In the genomic region with DNA sequence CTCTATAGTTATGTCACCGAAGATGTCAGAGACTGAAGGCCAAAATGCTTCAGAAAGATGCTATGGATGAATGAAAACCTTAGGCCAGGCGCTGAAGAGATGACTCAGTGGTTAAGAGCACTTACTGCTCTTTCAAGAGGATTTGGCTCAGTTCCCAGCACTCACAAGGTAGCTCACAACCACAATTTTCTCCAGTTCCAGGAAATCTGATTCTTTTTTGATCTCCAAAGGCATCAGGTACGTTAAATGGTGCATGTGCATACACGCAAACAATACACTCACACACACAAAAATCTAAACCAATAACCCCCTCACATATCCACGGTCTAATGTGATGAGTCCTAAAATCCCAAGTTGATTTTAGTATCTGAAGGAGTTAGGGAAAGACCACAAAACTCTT, we compare ENCODE assay signal across 8 mouse cellular contexts. TPM values are rescaled to one million over a fixed set of nuclear protein-coding genes. Genes with fewer than 3 reads are reported as not detected.
DNase-seq lines count a peak whose midpoint lies in the region; ATAC-seq and TF ChIP-seq lines count a peak whose summit lies in the region.

No protein-coding gene starts in this region.

- no peak for DNase-seq in layer of hippocampus, adult 2 months (ENCODE audit: low spot score in 2 of 2)
- DNase-seq in layer of hippocampus, adult 9-10 months (ENCODE audit: low spot score), result no peak
- peak; percentile 8 for DNase-seq in T-cell, adult 2 months (ENCODE audit: low spot score)
- DNase-seq in liver, embryonic 11.5 days (ENCODE audit: low spot score), result no peak
- peak; percentile 6 for DNase-seq in skeletal muscle tissue, adult 2 months (ENCODE audit: low read depth, low spot score)
- no peak for DNase-seq in spleen, adult 18-20 months
- DNase-seq in ovary, postnatal 36 days (ENCODE audit: low spot score), result no peak

- no peaks in the 10 kb centered on the region for H3K36me3 ChIP-seq in forebrain, embryonic 16.5 days (ENCODE audit: control insufficient read depth, insufficient read depth)
- H3K36me3 ChIP-seq in liver, embryonic 11.5 days (ENCODE audit: control insufficient read depth, insufficient read depth, low read length), result no peaks in the 10 kb centered on the region

- no peaks in the 10 kb centered on the region for H3K27me3 ChIP-seq in forebrain, embryonic 16.5 days (replicated peaks; ENCODE audit: control insufficient read depth, insufficient read depth, low read length)
- no peaks in the 10 kb centered on the region for H3K27me3 ChIP-seq in liver, embryonic 11.5 days (replicated peaks; ENCODE audit: control insufficient read depth, insufficient read depth, low read length)

- H3K9ac ChIP-seq in forebrain, embryonic 16.5 days (replicated peaks; ENCODE audit: low read depth, low read length), result no peak overlapping the region
- 0 out of 2 replicates have a peak overlapping the region, but pooled peaks have one; percentile 14 for H3K9ac ChIP-seq in liver, embryonic 11.5 days (ENCODE audit: low read depth, low read length)

- H3K9me3 ChIP-seq in forebrain, embryonic 16.5 days (ENCODE audit: control insufficient read depth, low read length), result no peaks in the 10 kb centered on the region
- H3K9me3 ChIP-seq in liver, embryonic 11.5 days (ENCODE audit: control insufficient read depth, low read length), result no peaks in the 10 kb centered on the region

- no peak for ATAC-seq in forebrain, embryonic 16.5 days
- no peak for ATAC-seq in liver, embryonic 11.5 days (replicated peaks; ENCODE audit: low FRiP score)

- 65% methylated on average over 5 of the region's 5 CpGs for WGBS in forebrain, embryonic 16.5 days
- WGBS in liver, embryonic 11.5 days, result 65% methylated on average over 5 of the region's 5 CpGs

- H3K4me2 ChIP-seq in forebrain, embryonic 16.5 days (ENCODE audit: low read length), result peak overlapping the region; percentile 73; the same call in 1 of the 2 replicates
- H3K4me2 ChIP-seq in liver, embryonic 11.5 days, result peak overlapping the region; percentile 69

- peak overlapping the region; percentile 86 for H3K4me3 ChIP-seq in layer of hippocampus, adult 2 months
- no peak overlapping the region for H3K4me3 ChIP-seq in forebrain, embryonic 16.5 days (replicated peaks; ENCODE audit: low read length)
- peak overlapping the region; percentile 66; the same call in 1 of the 2 replicates for H3K4me3 ChIP-seq in liver, embryonic 11.5 days (ENCODE audit: low read depth, low read length)

- peak overlapping the region; percentile 83; the same call in 1 of the 2 replicates for H3K27ac ChIP-seq in layer of hippocampus, adult 2 months
- H3K27ac ChIP-seq in forebrain, embryonic 16.5 days (ENCODE audit: low read length), result no peak overlapping the region
- no peak overlapping the region for H3K27ac ChIP-seq in liver, embryonic 11.5 days (ENCODE audit: low read depth, low read length)

- no peak for TF ChIP-seq CTCF in layer of hippocampus, adult 2 months (conservative IDR thresholded peaks at IDR 0.05)

- H3K4me1 ChIP-seq in forebrain, embryonic 16.5 days (replicated peaks; ENCODE audit: control insufficient read depth, insufficient read depth, low read length), result peaks cover 5% of the 10 kb centered on the region
- peaks cover 4% of the 10 kb centered on the region; the same call in 1 of the 2 replicates for H3K4me1 ChIP-seq in liver, embryonic 11.5 days (replicated peaks; ENCODE audit: control insufficient read depth, insufficient read depth, low read length)

RNA-seq across cellular contexts. Expression of a gene that starts 1.2 kb away (rescaled TPM):
- total RNA-seq in layer of hippocampus, adult 2 months (2021), result 10 to 100 TPM; 17.1 to 18.5 TPM
- 40.5 and 49.0 TPM in 2 replicates for polyA plus RNA-seq in forebrain, embryonic 16.5 days (2015; fragmentation: Nextera tagmentation; extraction: Ambion mirVana)
- 55.7 and 63.6 TPM in 2 replicates for polyA plus RNA-seq in liver, embryonic 11.5 days (2014; fragmentation: Nextera tagmentation; extraction: Ambion mirVana)

RNA-seq across cellular contexts. Expression of a gene that starts 1.5 kb away (rescaled TPM):
- 1 to 10 TPM; 2.1 to 3.3 TPM for total RNA-seq in layer of hippocampus, adult 2 months (2021)
- 2.1 and 2.4 TPM in 2 replicates for polyA plus RNA-seq in forebrain, embryonic 16.5 days (2015; fragmentation: Nextera tagmentation; extraction: Ambion mirVana)
- polyA plus RNA-seq in liver, embryonic 11.5 days (2014; fragmentation: Nextera tagmentation; extraction: Ambion mirVana), result 2.6 and 2.8 TPM in 2 replicates

Comparison
In these comparisons a context has a peak if more than half of its experiments do, and no peak if none do; other contexts are left out.
1. DNase-seq: peak in T-cell, adult 2 months (single experiment) and skeletal muscle tissue, adult 2 months (single experiment); none in layer of hippocampus, adult 2 months (0 of 2), layer of hippocampus, adult 9-10 months (single experiment), liver, embryonic 11.5 days (single experiment), spleen, adult 18-20 months (0 of 2) and ovary, postnatal 36 days (single experiment).